ENCODE assay signal across 8 mouse cellular contexts in the genomic region with DNA sequence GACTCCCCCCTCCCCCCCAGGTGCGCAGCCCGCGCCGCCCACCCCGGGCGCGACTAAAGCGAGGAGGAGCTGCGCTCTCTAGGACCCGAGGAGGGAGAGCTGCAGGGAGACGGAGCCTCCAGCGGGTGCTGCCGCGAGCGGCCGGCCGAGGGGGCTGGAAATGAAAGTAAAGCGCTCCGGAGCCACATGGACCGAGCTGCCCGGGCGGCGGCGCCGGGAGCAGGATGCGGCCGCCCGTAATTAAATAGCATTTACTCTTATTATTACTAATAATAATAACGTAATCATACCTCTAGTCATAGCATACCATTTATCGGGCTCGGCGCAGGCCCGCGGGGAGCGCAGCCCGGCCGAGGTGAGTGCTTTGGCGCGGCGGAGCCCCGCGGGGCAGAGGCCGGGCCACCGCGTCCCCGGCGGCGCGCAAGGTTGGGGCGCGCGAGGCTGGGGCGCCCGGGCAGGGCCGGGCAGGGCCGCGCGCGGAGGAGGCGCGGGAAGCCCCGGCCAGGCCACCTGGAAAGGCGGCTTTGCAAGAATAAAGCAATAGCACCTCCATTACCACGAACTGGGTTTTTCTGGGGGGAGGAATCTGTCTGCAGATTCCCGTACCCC. TPM values are rescaled to one million over a fixed set of nuclear protein-coding genes. Genes with fewer than 3 reads are reported as not detected.
DNase-seq lines count a peak whose midpoint lies in the region; ATAC-seq and TF ChIP-seq lines count a peak whose summit lies in the region.

A gene (plus strand): TSS at position 66 of the 609 bp plus-strand sequence.
A gene (minus strand): TSS at position 539 of the 609 bp plus-strand sequence.

- peak within 1 kb of the TSS; percentile 99 for H3K9ac ChIP-seq in heart, embryonic 11.5 days (ENCODE audit: low read depth, low read length)
- H3K9ac ChIP-seq in kidney, embryonic 15.5 days: peak within 1 kb of the TSS; percentile 97
- H3K9ac ChIP-seq in liver, adult 2 months (ENCODE audit: low read depth, low read length): peak within 1 kb of the TSS; percentile 74

- peaks cover 21% of the 10 kb centered on the region for H3K4me1 ChIP-seq in erythroblast, embryonic 14.5 days (ENCODE audit: control insufficient read depth)
- H3K4me1 ChIP-seq in heart, embryonic 11.5 days (ENCODE audit: control insufficient read depth, insufficient read depth, low read length): peaks cover 11% of the 10 kb centered on the region
- H3K4me1 ChIP-seq in kidney, embryonic 15.5 days: peaks cover 31% of the 10 kb centered on the region
- H3K4me1 ChIP-seq in liver, adult 2 months (ENCODE audit: control insufficient read depth, insufficient read depth, low read length): 0 out of 2 replicates have a peak, but pooled peaks cover 1% of the 10 kb centered on the region

- peaks cover 3% of the 10 kb centered on the region; the same call in 1 of the 2 replicates for H3K79me2 ChIP-seq in liver, adult 2 months (ENCODE audit: control insufficient read depth, insufficient read depth, low read length)
- peaks cover 19% of the 10 kb centered on the region for H3K79me2 ChIP-seq in myocyte (ENCODE audit: control insufficient read depth, insufficient read depth)

- under 1% methylated on average over 65 of the region's 65 CpGs for WGBS in heart, embryonic 11.5 days (ENCODE audit: insufficient replicate concordance)
- WGBS in kidney, embryonic 15.5 days: under 1% methylated on average over 63 of the region's 65 CpGs
- WGBS in liver, adult 2 months: under 1% methylated on average over 65 of the region's 65 CpGs

- no peaks in the 10 kb centered on the region for H3K9me3 ChIP-seq in erythroblast, embryonic 14.5 days (ENCODE audit: control insufficient read depth, low read length)
- H3K9me3 ChIP-seq in heart, embryonic 11.5 days (replicated peaks; ENCODE audit: control insufficient read depth, low read length): no peaks in the 10 kb centered on the region
- H3K9me3 ChIP-seq in kidney, embryonic 15.5 days (replicated peaks): no peaks in the 10 kb centered on the region

- H3K27ac ChIP-seq in heart, embryonic 11.5 days (ENCODE audit: low read depth, low read length): peak within 1 kb of the TSS; percentile 85
- peak within 1 kb of the TSS; percentile 94 for H3K27ac ChIP-seq in kidney, embryonic 15.5 days
- H3K27ac ChIP-seq in liver, adult 2 months (replicated peaks; ENCODE audit: insufficient read depth, low read depth, low read length): peak within 1 kb of the TSS; percentile 27

- ATAC-seq in heart, embryonic 11.5 days (replicated peaks; ENCODE audit: insufficient number of reproducible peaks, low FRiP score, low TSS enrichment): peak; percentile 63
- ATAC-seq in kidney, embryonic 15.5 days (replicated peaks; ENCODE audit: low FRiP score): peak; percentile 81

- H3K36me3 ChIP-seq in erythroblast, embryonic 14.5 days (ENCODE audit: control insufficient read depth): no peaks in the 10 kb centered on the region
- no peaks in the 10 kb centered on the region for H3K36me3 ChIP-seq in heart, embryonic 11.5 days (ENCODE audit: control insufficient read depth, insufficient read depth, low read length)
- no peaks in the 10 kb centered on the region for H3K36me3 ChIP-seq in kidney, embryonic 15.5 days
- no peaks in the 10 kb centered on the region for H3K36me3 ChIP-seq in liver, adult 2 months (ENCODE audit: control insufficient read depth, insufficient read depth, low read length)
- no peaks in the 10 kb centered on the region for H3K36me3 ChIP-seq in myocyte (ENCODE audit: control insufficient read depth, insufficient read depth)

- H3K4me3 ChIP-seq in erythroblast, embryonic 14.5 days (replicated peaks): peak within 1 kb of the TSS; percentile 75
- H3K4me3 ChIP-seq in heart, embryonic 11.5 days (ENCODE audit: low read depth, low read length): peak within 1 kb of the TSS; percentile 83
- peak within 1 kb of the TSS; percentile 93 for H3K4me3 ChIP-seq in kidney, embryonic 15.5 days (replicated peaks)
- H3K4me3 ChIP-seq in liver, adult 2 months (ENCODE audit: insufficient read depth, low read depth, low read length): peak within 1 kb of the TSS; percentile 67
- peak within 1 kb of the TSS; percentile 84 for H3K4me3 ChIP-seq in myocyte

- TF ChIP-seq POLR2A in liver, adult 2 months (IDR thresholded peaks at IDR 0.05; ENCODE audit: extremely low read depth, insufficient read depth, low read length): 0 out of 2 replicates have a peak, but pooled peaks have one; percentile 31
- peak; percentile 59 for TF ChIP-seq POLR2A in myocyte (IDR thresholded peaks at IDR 0.05; ENCODE audit: insufficient read length, low read depth)

- peak within 1 kb of the TSS; percentile 22 for H3ac ChIP-seq in myocyte (ENCODE audit: control insufficient read depth, insufficient read length)

- peaks cover 9% of the 10 kb centered on the region for H3K27me3 ChIP-seq in erythroblast, embryonic 14.5 days (ENCODE audit: control insufficient read depth)
- H3K27me3 ChIP-seq in heart, embryonic 11.5 days (ENCODE audit: control insufficient read depth, insufficient read depth, low read length): no peaks in the 10 kb centered on the region
- H3K27me3 ChIP-seq in kidney, embryonic 15.5 days: no peaks in the 10 kb centered on the region
- H3K27me3 ChIP-seq in liver, adult 2 months (ENCODE audit: control insufficient read depth, insufficient read depth, low read length): no peaks in the 10 kb centered on the region
- H3K27me3 ChIP-seq in myocyte (ENCODE audit: control insufficient read depth, insufficient read depth, insufficient read length): no peaks in the 10 kb centered on the region

- TF ChIP-seq CTCF in liver, adult 2 months (IDR thresholded peaks at IDR 0.05; ENCODE audit: low read depth, low read length): peak; percentile 20; the same call in 1 of the 2 replicates

- DNase-seq in CD4-positive helper T cell, adult 2 months (ENCODE audit: low read depth, low spot score): peak; percentile 68
- DNase-seq in brain, adult 2 months (ENCODE audit: low read depth, low spot score): peak; percentile 88
- DNase-seq in liver, adult 2 months (ENCODE audit: extremely low read depth, low read depth, low spot score): peak; percentile 34
- peak; percentile 74 to 88 for DNase-seq in spleen, postnatal 4 days (ENCODE audit: low spot score in 2 of 2)

- peak within 1 kb of the TSS; percentile 90 for H3K4me2 ChIP-seq in heart, embryonic 11.5 days
- peak within 1 kb of the TSS; percentile 84 for H3K4me2 ChIP-seq in kidney, embryonic 15.5 days
- peak within 1 kb of the TSS; percentile 79 for H3K4me2 ChIP-seq in myocyte (ENCODE audit: low read depth)

TF ChIP-seq in myocyte, 11 proteins besides CTCF, POLR2A, EP300 and RAD21:
- TF ChIP-seq MYOG (IDR thresholded peaks at IDR 0.05; ENCODE audit: control insufficient read depth in 1 of 3, insufficient read depth in 1 of 3, insufficient read length in 2 of 3, low read depth in 2 of 3) (peak in 1 of 3 experiments; percentile 25), POLR2AphosphoS2 (IDR thresholded peaks at IDR 0.05; ENCODE audit: insufficient read length, low read depth) (peak; percentile 52), CEBPB (IDR thresholded peaks at IDR 0.05; ENCODE audit: insufficient read depth, poor library complexity, severe bottlenecking) (no peak), MYOD1 (IDR thresholded peaks at IDR 0.05; ENCODE audit: control insufficient read depth in 1 of 3, insufficient read length in 2 of 3, low read depth in 2 of 3) (no peak)
TF ChIP-seq in myocyte: peak in this region for 2.

RNA-seq across cellular contexts. Expression of the first gene that starts in this region (rescaled TPM):
- 0.78 and 0.85 TPM in 2 replicates for polyA plus RNA-seq in erythroblast, embryonic 14.5 days (2012)
- polyA plus RNA-seq in heart, embryonic 11.5 days (2014; fragmentation: Nextera tagmentation; extraction: Ambion mirVana): 26.9 and 36.8 TPM in 2 replicates
- 34.8 and 37.4 TPM in 2 replicates for polyA plus RNA-seq in kidney, embryonic 15.5 days (2015; fragmentation: Nextera tagmentation; extraction: Ambion mirVana)
- 7.4 TPM in 2 replicates for total RNA-seq in liver, adult 2 months (2014; rRNA removed)
- 11.9 and 13.1 TPM in 2 replicates for polyA plus RNA-seq in liver, adult 2 months (2012; rRNA removed)
- polyA plus RNA-seq in myocyte (2012; fragmentation: generic; extraction: Trizol): 45.9 TPM

RNA-seq across cellular contexts. Expression of the second gene that starts in this region (rescaled TPM):
- polyA plus RNA-seq in erythroblast, embryonic 14.5 days (2012): 43.1 and 44.2 TPM in 2 replicates
- polyA plus RNA-seq in heart, embryonic 11.5 days (2014; fragmentation: Nextera tagmentation; extraction: Ambion mirVana): 96.3 and 105 TPM in 2 replicates
- 99.1 and 106 TPM in 2 replicates for polyA plus RNA-seq in kidney, embryonic 15.5 days (2015; fragmentation: Nextera tagmentation; extraction: Ambion mirVana)
- total RNA-seq in liver, adult 2 months (2014; rRNA removed): 32.8 and 33.1 TPM in 2 replicates
- 21.6 and 24.8 TPM in 2 replicates for polyA plus RNA-seq in liver, adult 2 months (2012; rRNA removed)
- polyA plus RNA-seq in myocyte (2012; fragmentation: generic; extraction: Trizol): 96.6 TPM

Comparison
In these comparisons a context has a peak if more than half of its experiments do, and no peak if none do; other contexts are left out.
1. Peak in every context shown above with its lines: DNase-seq, ATAC-seq, H3K4me3 ChIP-seq and H3K27ac ChIP-seq.
2. DNase-seq: peak in every context shown above with its lines; median percentile 88 in brain, adult 2 months; 81 in spleen, postnatal 4 days; 68 in CD4-positive helper T cell, adult 2 months; 34 in liver, adult 2 months.
3. H3K27ac ChIP-seq: peak in every context shown above with its lines; median percentile 94 in kidney, embryonic 15.5 days; 85 in heart, embryonic 11.5 days; 27 in liver, adult 2 months.